Mouse (Mus musculus) activated CD4-positive, CD25-positive, alpha-beta regulatory T cell, adult 4 months (primary cell): ENCODE results near the gene Mad1l1. TPM values are rescaled to one million over a fixed set of nuclear protein-coding genes. Genes with fewer than 3 reads are reported as not detected.
"Not testable (repeated sequence)": the region's sequence is repeated elsewhere in the genome, so short reads cannot be mapped to it uniquely, and the experiment has no call there.

Experiments used
- ATAC-seq: one replicate; pipeline ENCODE4 v1.8.0; 2017
- polyA plus RNA-seq, 2 experiments: library from polyadenylated mRNA; unstranded; fragments of 100-300 nt; shearing (Covaris generic); gene quantifications; one replicate each; pipeline ENCODE4 v1.2.1; 2017

The Mad1l1 gene
- 10 to 100 TPM; 19.3 to 23.1 TPM for polyA plus RNA-seq

GRCm38 (mm10) chr5:140321042-140321755 lies at the start of gene Mad1l1, which contains the start of gene Nudt1:
Gene Mad1l1 (minus strand): TSS chr5:140321552.
Gene Nudt1 (plus strand): TSS chr5:140321656.
- peak; percentile 99 for ATAC-seq

DNA sequence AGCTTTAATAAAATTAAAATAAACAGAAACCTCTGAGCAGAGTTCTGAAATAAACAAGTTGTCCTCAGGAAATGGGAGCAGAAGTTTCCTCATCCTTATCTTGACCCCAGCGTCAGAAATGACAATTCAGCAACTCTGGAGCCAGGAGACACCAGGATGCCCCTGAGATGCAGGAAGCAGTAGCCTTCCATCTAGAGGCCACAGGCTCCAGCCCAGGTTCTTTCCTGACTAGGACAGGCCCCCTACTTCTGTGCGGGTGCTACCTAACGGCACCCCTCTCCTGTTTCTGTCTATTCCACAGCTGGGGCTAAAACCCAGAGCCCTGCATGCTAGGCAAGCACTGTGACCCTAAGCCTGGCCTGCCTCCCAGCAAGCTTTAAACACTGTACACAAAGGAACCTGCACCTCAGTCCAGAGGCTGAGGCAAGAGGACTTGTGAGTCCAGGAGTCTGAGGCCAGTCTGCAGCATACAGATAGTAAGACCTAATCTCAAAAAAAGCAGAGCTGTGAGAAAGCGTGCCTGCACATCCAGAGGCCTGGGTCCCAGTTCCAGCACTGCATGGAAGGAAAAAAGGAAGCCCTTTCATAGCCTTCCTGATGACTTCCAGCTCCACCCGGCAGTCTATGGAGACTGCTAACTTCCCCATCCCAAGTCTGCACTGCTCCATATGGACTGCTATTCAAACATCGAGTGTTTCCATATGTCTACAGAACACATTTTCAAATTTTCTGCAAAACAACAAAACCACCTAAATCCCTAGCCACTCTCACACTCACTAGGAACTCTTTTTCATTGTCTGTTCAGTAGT lies 49.3 kb upstream of the Mad1l1 start:
- no peak for ATAC-seq

GRCm38 (mm10) chr5:140369466-140369865 lies 48.1 kb upstream of the Mad1l1 start:
- ATAC-seq: no peak

GRCm38 (mm10) chr5:140368926-140369325 lies 47.6 kb upstream of the Mad1l1 start:
- no peak for ATAC-seq

GRCm38 (mm10) chr5:140368126-140368525 lies 46.8 kb upstream of the Mad1l1 start:
- ATAC-seq: not testable (repeated sequence)

DNA sequence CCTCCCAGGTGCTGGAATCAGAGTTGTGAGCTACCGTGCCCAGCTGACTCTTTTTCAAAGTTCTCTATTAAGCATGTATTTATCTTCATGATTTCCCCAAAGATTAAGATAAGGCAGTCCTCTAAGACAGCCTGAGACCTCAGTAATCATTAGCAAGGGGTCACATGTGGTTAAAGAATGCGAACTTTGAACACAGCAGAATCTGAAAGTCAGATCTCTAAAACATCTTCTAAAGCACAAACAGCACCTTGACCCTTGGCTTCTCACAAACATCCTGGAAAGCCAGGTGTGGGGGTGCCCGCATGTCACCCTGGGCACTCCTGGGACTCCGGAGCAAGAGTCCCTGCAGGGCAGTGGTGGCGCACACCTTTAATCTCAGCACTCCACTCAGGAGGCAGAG lies 43.1 kb upstream of the Mad1l1 start:
- no peak for ATAC-seq

DNA sequence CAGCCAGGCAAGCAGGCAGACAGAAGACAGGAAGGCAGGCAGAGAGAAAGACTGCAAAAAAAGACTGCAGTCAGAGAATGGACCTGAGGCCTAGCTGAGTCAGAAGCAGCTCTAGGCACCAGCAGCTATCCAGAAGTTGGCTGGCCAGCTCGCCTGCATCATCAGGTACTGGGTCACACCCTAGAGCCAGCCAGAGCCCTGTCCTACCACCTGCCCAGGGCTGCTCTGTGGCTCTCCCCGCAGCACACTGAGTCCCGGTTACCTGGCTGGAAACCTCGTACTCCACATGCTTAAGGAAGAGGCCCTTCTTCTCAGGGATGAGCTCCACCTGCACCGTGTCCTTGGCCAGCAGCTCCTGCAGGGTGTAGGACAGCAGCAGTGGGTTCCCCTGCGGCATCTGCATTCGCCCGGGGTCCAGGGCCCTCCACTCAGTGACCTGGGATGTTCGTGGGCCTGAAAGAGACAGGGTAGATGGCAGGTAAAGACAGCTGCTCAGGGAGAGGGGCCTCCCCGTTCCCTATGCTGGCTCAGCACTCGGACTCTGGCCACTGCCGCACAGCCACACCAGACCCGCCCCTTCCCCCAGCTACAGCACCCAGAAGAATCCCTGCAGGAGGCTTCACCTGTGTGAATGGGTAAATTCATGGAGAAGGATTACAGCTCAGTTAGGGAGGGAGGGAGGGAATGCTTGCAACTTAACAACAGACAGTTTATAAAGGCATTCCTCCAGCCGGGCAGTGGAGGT lies 38.8 kb upstream of the Mad1l1 start:
- no peak for ATAC-seq

DNA sequence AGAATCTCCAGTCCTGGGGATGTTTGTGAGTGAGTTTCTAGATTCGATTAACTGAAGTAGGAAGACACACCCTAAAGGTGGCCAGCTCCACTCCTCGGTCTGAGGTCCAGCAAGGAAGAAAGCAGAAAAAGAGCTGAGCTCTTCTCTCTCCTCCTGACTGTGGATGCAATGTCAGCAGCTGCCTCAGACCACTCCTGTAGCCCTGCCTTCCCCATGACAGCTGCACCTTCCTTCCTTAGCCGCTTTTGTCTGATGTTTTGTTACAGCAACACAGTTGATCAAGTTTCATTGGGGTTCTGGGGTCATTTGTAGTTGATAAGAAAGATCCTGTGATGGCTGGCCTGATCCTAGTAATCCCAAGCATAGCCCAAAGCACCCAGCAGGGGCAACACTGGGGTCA lies 36.1 kb upstream of the Mad1l1 start:
- no peak for ATAC-seq

DNA sequence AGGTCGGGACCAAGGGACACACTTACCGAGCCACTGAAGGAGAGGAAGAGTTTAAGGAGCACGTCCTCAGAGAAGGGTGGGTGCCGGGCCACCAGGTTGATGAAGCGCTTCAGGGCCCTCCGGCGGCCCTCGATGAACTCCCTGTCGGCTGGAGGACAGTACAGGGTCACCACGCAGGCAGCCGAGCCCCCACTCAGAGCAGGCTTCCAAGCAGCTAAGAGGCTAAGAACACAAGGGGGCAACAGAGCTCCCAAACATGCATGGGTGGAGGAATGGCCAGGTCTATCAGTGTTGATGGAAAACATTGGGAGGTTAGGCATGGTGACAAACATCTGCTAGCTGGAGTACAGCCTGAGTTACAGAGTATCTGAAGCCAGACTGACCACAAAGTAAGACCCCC lies 34.6 kb upstream of the Mad1l1 start:
- no peak for ATAC-seq

- no peak for ATAC-seq
These were observed 31.0 kb upstream of the Mad1l1 start for GRCm38 (mm10) chr5:140352352-140352751.

DNA sequence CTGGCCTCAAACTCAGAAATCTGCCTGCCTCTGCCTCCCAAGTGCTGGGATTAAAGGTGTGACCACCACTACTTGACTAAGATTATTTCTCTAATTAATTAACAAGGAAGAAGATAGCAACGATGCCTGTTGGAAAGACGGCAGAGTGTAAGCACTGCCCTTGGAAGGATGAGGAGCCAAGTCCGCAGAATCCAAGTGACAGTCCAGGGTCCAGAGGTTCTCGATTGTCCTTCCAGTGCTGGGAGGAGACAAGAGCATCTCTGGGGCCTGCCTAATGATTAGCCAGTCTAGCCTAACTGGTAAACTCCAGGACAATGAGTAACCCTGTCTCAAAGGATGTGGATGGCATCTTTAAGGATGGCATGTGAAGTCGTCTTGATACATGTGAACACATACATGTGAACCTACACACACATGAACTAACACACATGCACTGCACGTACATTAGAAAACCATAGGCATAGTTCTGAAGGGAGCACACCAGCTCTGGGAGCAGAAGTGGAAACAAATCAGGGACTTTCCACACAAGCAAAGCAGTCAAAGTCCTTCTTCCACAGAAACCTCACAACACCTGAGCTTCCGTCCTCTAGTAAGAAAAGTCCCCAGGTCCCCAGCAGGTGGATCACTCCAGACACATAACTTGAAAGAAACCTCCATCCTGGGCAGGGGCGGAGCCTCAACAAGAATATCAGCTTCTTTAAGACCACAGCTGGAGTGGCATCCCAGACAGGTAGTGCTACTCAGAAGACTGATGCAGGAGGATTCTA lies 29.6 kb upstream of the Mad1l1 start:
- no peak for ATAC-seq

GRCm38 (mm10) chr5:140349882-140350281 lies 28.5 kb upstream of the Mad1l1 start:
- ATAC-seq: no peak

- no peak for ATAC-seq
These were observed 24.7 kb upstream of the Mad1l1 start for GRCm38 (mm10) chr5:140346050-140346449.

DNA sequence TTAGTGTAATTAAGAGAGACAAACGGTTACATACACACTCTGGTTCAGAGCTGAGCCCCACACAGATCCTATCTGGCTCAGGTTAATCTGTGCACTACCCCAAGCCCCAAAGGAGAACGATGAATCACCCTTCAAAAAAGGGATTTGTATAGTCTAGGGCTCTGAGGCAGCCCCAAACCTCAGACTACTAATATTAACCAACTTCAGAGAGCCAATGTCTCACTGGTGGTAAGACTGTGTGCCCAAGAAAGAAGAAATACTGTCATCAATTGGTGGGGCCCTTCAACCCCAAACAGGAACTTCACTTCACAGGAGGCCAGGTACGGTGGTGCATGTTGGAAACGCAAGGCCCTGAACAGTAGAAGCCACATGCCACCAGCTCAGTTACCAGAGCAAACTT lies 23.9 kb upstream of the Mad1l1 start:
- no peak for ATAC-seq

DNA sequence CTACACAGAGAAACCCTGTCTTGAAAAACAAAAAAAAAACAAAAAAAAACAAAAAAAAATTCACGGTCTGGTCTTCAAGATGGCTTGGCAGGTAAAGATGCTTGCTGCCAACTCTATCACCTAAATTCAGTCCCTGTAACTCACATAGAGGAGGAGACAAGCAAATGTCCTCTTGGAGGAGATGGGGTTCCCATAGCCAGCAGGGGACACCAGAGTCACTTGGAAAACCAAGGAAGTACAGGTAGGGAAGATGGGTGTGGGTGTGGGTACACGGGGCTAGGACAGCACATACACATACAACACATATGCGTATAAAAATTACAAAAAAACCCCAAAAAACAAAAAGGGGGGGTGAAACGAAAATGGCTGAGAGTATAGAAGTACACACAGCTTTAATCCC lies 21.5 kb upstream of the Mad1l1 start:
- ATAC-seq: no peak

GRCm38 (mm10) chr5:140339836-140340235 lies 18.5 kb upstream of the Mad1l1 start:
- ATAC-seq: no peak

DNA sequence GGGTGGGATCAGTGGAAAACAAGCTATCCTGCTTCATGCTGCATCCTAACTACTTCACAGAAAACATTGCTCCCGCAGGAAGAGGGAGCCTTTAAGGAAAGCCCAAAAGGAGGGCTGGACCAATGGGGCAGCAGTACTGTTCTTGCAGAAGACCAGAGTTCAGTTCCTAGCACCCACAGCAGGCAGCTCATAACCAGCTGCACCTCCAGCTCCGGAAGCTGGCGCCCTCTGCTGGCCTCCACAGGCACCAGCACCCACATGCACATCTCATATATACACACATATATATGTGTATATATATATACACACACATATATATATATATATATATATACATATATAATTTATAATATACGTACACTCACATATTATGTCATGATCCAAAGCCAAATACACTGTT lies 17.4 kb upstream of the Mad1l1 start:
- no peak for ATAC-seq

DNA sequence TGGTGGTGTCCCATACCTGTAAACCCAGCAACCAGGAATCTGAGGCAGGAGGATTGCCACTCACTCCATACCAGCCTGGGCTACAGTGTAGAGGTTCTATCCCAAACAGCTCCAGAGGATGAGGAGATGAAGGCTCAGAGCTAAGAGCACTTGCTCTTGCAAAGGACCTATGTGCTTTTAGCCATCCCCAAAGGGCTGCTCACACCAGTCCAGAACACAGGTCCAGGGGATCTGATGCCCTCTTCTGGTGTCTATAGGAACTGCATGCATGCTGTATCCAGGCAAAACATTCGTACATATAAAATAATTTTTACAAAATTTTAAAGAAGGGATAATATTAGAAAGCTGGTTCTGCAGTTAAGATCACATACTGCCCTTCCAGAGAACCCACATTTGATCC lies 15.3 kb upstream of the Mad1l1 start:
- ATAC-seq: no peak

DNA sequence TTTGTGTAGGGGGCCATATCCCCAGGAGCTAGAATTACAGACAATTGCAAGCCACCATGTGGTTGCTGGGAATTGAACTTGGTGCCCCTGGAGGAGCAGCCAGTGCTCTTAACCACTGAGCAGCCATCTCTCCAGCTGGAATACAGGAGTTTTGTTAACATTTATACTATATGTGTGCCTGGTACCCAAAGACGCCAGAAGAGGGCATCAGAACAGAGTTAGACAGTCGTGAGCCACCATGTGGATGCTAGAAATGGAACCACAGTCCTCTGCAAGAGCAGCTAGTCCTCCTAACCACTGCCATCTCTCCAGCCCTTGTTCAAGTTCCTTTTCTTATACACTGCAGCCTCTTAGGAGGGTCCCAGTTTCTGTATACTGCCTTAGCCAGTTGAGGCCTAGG lies 12.3 kb upstream of the Mad1l1 start:
- ATAC-seq: no peak

- ATAC-seq: no peak
These were observed 11.2 kb upstream of the Mad1l1 start for GRCm38 (mm10) chr5:140332519-140332918.

GRCm38 (mm10) chr5:140331615-140332512 lies 10.5 kb upstream of the Mad1l1 start, which contains the start of gene Mrm2:
Gene Mrm2 (minus strand): TSS chr5:140331898.
- peak; percentile 95 for ATAC-seq
